In the genomic region with DNA sequence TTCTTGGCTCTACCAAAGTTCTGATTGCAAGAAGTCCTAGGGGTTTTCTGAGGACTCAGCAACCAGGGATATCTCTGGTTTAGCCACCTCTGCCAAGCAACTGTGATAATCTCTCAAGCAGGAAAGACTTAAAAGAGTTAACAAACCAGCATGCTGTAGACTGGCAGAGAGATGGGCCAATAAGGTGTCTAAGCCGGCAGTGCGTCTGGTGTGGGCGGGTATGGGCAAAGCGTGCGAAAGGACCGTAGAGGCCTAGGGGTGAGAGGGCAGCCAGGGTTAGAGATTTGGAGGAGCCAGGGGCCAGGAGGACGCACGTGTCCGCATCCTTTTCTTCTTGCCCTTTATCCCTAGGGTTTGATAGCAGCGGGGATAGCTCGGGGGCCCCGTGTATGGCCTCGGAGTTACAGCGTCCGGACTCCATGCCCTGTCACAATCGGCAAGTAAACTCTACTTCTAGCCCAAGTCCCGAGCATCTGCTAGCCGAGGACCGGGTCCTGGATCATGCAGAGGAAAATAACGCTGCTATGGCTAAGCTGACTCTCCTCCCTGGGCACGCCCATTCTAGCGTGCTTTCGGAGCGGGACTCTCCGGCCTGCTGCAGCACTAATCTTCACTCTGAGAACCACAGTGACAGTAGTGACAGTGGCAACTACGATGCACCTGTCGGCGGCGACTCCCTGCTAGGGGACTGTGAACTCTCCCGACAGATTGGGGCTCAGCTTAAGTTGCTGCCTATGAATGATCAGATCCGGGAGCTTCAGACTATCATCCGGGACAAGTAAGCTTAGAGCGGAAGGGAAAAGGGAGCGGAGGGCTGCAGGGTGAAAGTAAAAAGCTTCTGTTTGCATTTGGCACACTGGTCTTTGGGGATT, we compare ENCODE assay signal across 8 mouse cellular contexts. TPM values are rescaled to one million over a fixed set of nuclear protein-coding genes. Genes with fewer than 3 reads are reported as not detected.
A peak's percentile ranks its signal among the peaks of the same experiment; 100 is the strongest.
DNase-seq lines count a peak whose midpoint lies in the region; ATAC-seq and TF ChIP-seq lines count a peak whose summit lies in the region.

Gene Uprt, plus strand, starts transcription at position 247 of the 872 bp plus-strand sequence.

- H3K27me3 ChIP-seq in MEL (ENCODE audit: control insufficient read depth in 1 of 2, insufficient read depth in 2 of 2, low read length in 2 of 2) = no peaks in the 10 kb centered on the region
- H3K27me3 ChIP-seq in cerebellum, adult 2 months (ENCODE audit: control insufficient read depth, insufficient read depth, low read length) = no peaks in the 10 kb centered on the region
- H3K27me3 ChIP-seq in forebrain, postnatal 0 days (ENCODE audit: insufficient read depth, low read length) = no peaks in the 10 kb centered on the region
- H3K27me3 ChIP-seq in lung, embryonic 15.5 days = no peaks in the 10 kb centered on the region
- no peaks in the 10 kb centered on the region for H3K27me3 ChIP-seq in thymus, adult 2 months (ENCODE audit: control insufficient read depth, insufficient read depth, low read length)

- DNase-seq in MEL (ENCODE audit: low read depth, low spot score) = peak; percentile 91
- DNase-seq in cerebellum, adult 2 months = peak; percentile 76 to 84
- peak; percentile 83 for DNase-seq in forebrain, postnatal 0 days
- DNase-seq in heart, postnatal 4 days = peak; percentile 82
- DNase-seq in layer of hippocampus, adult 9-10 months (ENCODE audit: low spot score) = peak; percentile 58
- peak; percentile 79 for DNase-seq in ovary, adult 18-20 months (ENCODE audit: low spot score)
- peak; percentile 75 for DNase-seq in thymus, adult 2 months

- H3K36me3 ChIP-seq in MEL (ENCODE audit: control insufficient read depth in 1 of 2, insufficient read depth in 2 of 2, low read length in 2 of 2) = peaks cover 0 to 4% of the 10 kb centered on the region in 2 experiments; a peak in 2 of 4 replicates
- H3K36me3 ChIP-seq in forebrain, postnatal 0 days (ENCODE audit: insufficient read depth) = no peaks in the 10 kb centered on the region
- H3K36me3 ChIP-seq in lung, embryonic 15.5 days = no peaks in the 10 kb centered on the region
- no peaks in the 10 kb centered on the region for H3K36me3 ChIP-seq in thymus, adult 2 months (ENCODE audit: control insufficient read depth, insufficient read depth, low read length)

- TF ChIP-seq POLR2A in MEL (IDR thresholded peaks at IDR 0.05; ENCODE audit: control insufficient read depth in 1 of 2, insufficient read depth in 1 of 2, low read depth in 1 of 2, low read length in 2 of 2, poor library complexity in 1 of 2) = peak; percentile 33 to 59; a peak in 1 of 4 replicates
- TF ChIP-seq POLR2A in cerebellum, adult 2 months (IDR thresholded peaks at IDR 0.05; ENCODE audit: borderline replicate concordance, insufficient read depth, low read length) = no peak
- TF ChIP-seq POLR2A in thymus, adult 2 months (IDR thresholded peaks at IDR 0.05; ENCODE audit: control insufficient read depth, extremely low read depth, insufficient read depth, low read length, poor library complexity) = no peak

- no peaks in the 10 kb centered on the region for H3K9me3 ChIP-seq in MEL (replicated peaks; ENCODE audit: insufficient read depth, low read length)
- no peaks in the 10 kb centered on the region for H3K9me3 ChIP-seq in forebrain, postnatal 0 days (ENCODE audit: low read length)
- H3K9me3 ChIP-seq in lung, embryonic 15.5 days = no peaks in the 10 kb centered on the region

- 0 out of 4 replicates have a peak, but pooled peaks of 1 of the 2 experiments have one; percentile 11 for TF ChIP-seq EP300 in MEL (IDR thresholded peaks at IDR 0.05; ENCODE audit: low read depth in 1 of 2, low read length in 2 of 2)

- peak; percentile 100 for ATAC-seq in forebrain, postnatal 0 days
- peak; percentile 95 for ATAC-seq in lung, embryonic 15.5 days (ENCODE audit: borderline replicate concordance, extremely low read depth, low FRiP score, low TSS enrichment)

- WGBS in cerebellum, adult 2 months = 5% methylated on average over 34 of the region's 34 CpGs
- WGBS in forebrain, postnatal 0 days = 28% methylated on average over 34 of the region's 34 CpGs
- WGBS in lung, embryonic 15.5 days = 20% methylated on average over 29 of the region's 34 CpGs
- WGBS in thymus, adult 2 months = 2% methylated on average over 34 of the region's 34 CpGs

- TF ChIP-seq RAD21 in MEL (IDR thresholded peaks at IDR 0.05; ENCODE audit: low read depth, low read length) = no peak

- peak within 1 kb of the TSS; percentile 60 for H3K27ac ChIP-seq in MEL (ENCODE audit: control insufficient read depth, low read depth, low read length)
- H3K27ac ChIP-seq in cerebellum, adult 2 months (ENCODE audit: insufficient read depth, low read length) = no peak within 1 kb of the TSS
- H3K27ac ChIP-seq in forebrain, postnatal 0 days (ENCODE audit: low read depth, low read length) = peak within 1 kb of the TSS; percentile 31
- H3K27ac ChIP-seq in lung, embryonic 15.5 days = peak within 1 kb of the TSS; percentile 62
- peak within 1 kb of the TSS; percentile 67 for H3K27ac ChIP-seq in thymus, adult 2 months (ENCODE audit: control insufficient read depth, insufficient read depth, low read length)

- H3K4me1 ChIP-seq in MEL (ENCODE audit: control insufficient read depth in 1 of 2, insufficient read depth in 2 of 2, low read length in 2 of 2) = peaks cover 0 to 6% of the 10 kb centered on the region in 2 experiments; a peak in 2 of 4 replicates
- H3K4me1 ChIP-seq in cerebellum, adult 2 months (ENCODE audit: control insufficient read depth, insufficient read depth, low read length) = no peaks in the 10 kb centered on the region
- no peaks in the 10 kb centered on the region for H3K4me1 ChIP-seq in forebrain, postnatal 0 days (ENCODE audit: insufficient read depth)
- no peaks in the 10 kb centered on the region for H3K4me1 ChIP-seq in lung, embryonic 15.5 days
- H3K4me1 ChIP-seq in thymus, adult 2 months (replicated peaks; ENCODE audit: control insufficient read depth, insufficient read depth, low read length) = 0 out of 2 replicates have a peak, but pooled peaks cover 2% of the 10 kb centered on the region

- peaks cover 4% of the 10 kb centered on the region for H3K79me2 ChIP-seq in MEL (ENCODE audit: control insufficient read depth, insufficient read depth, low read length, poor library complexity)

- peak within 1 kb of the TSS; percentile 80 for H3K9ac ChIP-seq in MEL (ENCODE audit: control insufficient read depth, low read depth, low read length, poor library complexity, severe bottlenecking)
- peak within 1 kb of the TSS; percentile 51 for H3K9ac ChIP-seq in forebrain, postnatal 0 days
- H3K9ac ChIP-seq in lung, embryonic 15.5 days = peak within 1 kb of the TSS; percentile 50

- no peak for TF ChIP-seq CTCF in MEL (IDR thresholded peaks at IDR 0.05 in 2 of 3, conservative IDR thresholded peaks at IDR 0.05 in 1 of 3; ENCODE audit: control insufficient read depth in 1 of 3, insufficient read depth in 1 of 3, low read depth in 2 of 3, low read length in 3 of 3, poor library complexity in 1 of 3, severe bottlenecking in 1 of 3)
- no peak for TF ChIP-seq CTCF in cerebellum, adult 2 months (IDR thresholded peaks at IDR 0.05; ENCODE audit: borderline replicate concordance, insufficient read depth, low read depth, low read length)
- TF ChIP-seq CTCF in forebrain, postnatal 0 days (IDR thresholded peaks at IDR 0.05; ENCODE audit: low read depth) = no peak
- no peak for TF ChIP-seq CTCF in thymus, adult 2 months (IDR thresholded peaks at IDR 0.05; ENCODE audit: borderline replicate concordance, control insufficient read depth, extremely low read depth, insufficient read depth, low read length, poor library complexity)

- peak within 1 kb of the TSS; percentile 51 for H3K4me2 ChIP-seq in forebrain, postnatal 0 days (ENCODE audit: low read depth)
- peak within 1 kb of the TSS; percentile 58 for H3K4me2 ChIP-seq in lung, embryonic 15.5 days

- peak within 1 kb of the TSS; percentile 78 to 81 for H3K4me3 ChIP-seq in MEL (ENCODE audit: control insufficient read depth in 1 of 2, insufficient read depth in 1 of 2, low read depth in 2 of 2, low read length in 2 of 2)
- H3K4me3 ChIP-seq in cerebellum, adult 2 months (replicated peaks; ENCODE audit: insufficient read depth, low read depth, low read length) = peak within 1 kb of the TSS; percentile 95
- peak within 1 kb of the TSS; percentile 53 for H3K4me3 ChIP-seq in forebrain, postnatal 0 days (ENCODE audit: low read depth, low read length)
- H3K4me3 ChIP-seq in lung, embryonic 15.5 days = peak within 1 kb of the TSS; percentile 57
- peak within 1 kb of the TSS; percentile 74 for H3K4me3 ChIP-seq in thymus, adult 2 months (ENCODE audit: control insufficient read depth, insufficient read depth, low read length)

TF ChIP-seq in MEL, 35 proteins besides CTCF, POLR2A, EP300 and RAD21 (continues in another document):
- TF ChIP-seq USF1 (IDR thresholded peaks at IDR 0.05; ENCODE audit: low read depth, low read length) (no peak), GATA1 (IDR thresholded peaks at IDR 0.05; ENCODE audit: low read depth, low read length) (peak; percentile 53; the same call in 1 of the 2 replicates), KAT2A (conservative IDR thresholded peaks at IDR 0.05; ENCODE audit: low read depth, low read length) (no peak), CHD1 (IDR thresholded peaks at IDR 0.05; ENCODE audit: low read depth, low read length) (no peak), NELFE (IDR thresholded peaks at IDR 0.05; ENCODE audit: low read depth, low read length) (no peak), ETS1 (IDR thresholded peaks at IDR 0.05; ENCODE audit: low read depth, low read length) (no peak), ZNF384 (IDR thresholded peaks at IDR 0.05; ENCODE audit: low read depth, low read length) (no peak), RCOR1 (IDR thresholded peaks at IDR 0.05; ENCODE audit: low read depth, low read length) (no peak), MXI1 (IDR thresholded peaks at IDR 0.05; ENCODE audit: low read depth, low read length) (peak; percentile 57), TCF12 (IDR thresholded peaks at IDR 0.05; ENCODE audit: low read depth, low read length) (no peak), HCFC1 (IDR thresholded peaks at IDR 0.05; ENCODE audit: low read depth, low read length) (peak; percentile 74), MAX (IDR thresholded peaks at IDR 0.05; ENCODE audit: low read length) (peak; percentile 12), ELF1 (IDR thresholded peaks at IDR 0.05; ENCODE audit: low read depth, low read length) (no peak), NRF1 (IDR thresholded peaks at IDR 0.05; ENCODE audit: insufficient read depth, low read depth, low read length, poor library complexity, severe bottlenecking) (no peak)

RNA-seq across cellular contexts. Expression of gene Uprt, which starts in this region (rescaled TPM):
- total RNA-seq in MEL (2012; rRNA removed) = 7.1 and 7.2 TPM in 2 replicates
- polyA plus RNA-seq in MEL (2012; ENCODE audit: insufficient read depth in 1 of 2, insufficient read length in 2 of 2, low read depth in 1 of 2, low replicate concordance in 2 of 2, missing spikeins in 1 of 2) = 1 to 10 TPM in 1 of 2 experiments, not detected in 1; 4.4 TPM
- polyA plus RNA-seq in cerebellum, adult 2 months (2012; rRNA removed) = 4.1 and 4.4 TPM in 2 replicates
- total RNA-seq in forebrain, postnatal 0 days (2014; rRNA removed) = 9.2 and 10.8 TPM in 2 replicates
- 0.53 and 0.91 TPM in 2 replicates for polyA plus RNA-seq in forebrain, postnatal 0 days (2015; fragmentation: Nextera tagmentation; extraction: Ambion mirVana)
- 10 to 100 TPM in 1 of 2 experiments, 1 to 10 TPM in 1; 9.2 to 10.3 TPM for total RNA-seq in heart, postnatal 4 days (2021)
- polyA plus RNA-seq in lung, embryonic 15.5 days (2015; fragmentation: Nextera tagmentation; extraction: Ambion mirVana) = 1.9 and 2.6 TPM in 2 replicates
- polyA plus RNA-seq in thymus, adult 2 months (2012; rRNA removed) = 4.8 and 5.0 TPM in 2 replicates

Comparison
In these comparisons a context has a peak if more than half of its experiments do, and no peak if none do; other contexts are left out.
1. POLR2A ChIP-seq: peak in MEL (2 of 2); none in cerebellum, adult 2 months (single experiment) and thymus, adult 2 months (single experiment).
2. Peak in every context shown above with its lines, with median percentiles within 50 percentile points of each other: DNase-seq, H3K4me3 ChIP-seq and H3K9ac ChIP-seq.